Mouse (Mus musculus) embryonic facial prominence, embryonic 10.5 days (tissue): ENCODE measurements at regions not wholly inside any gene's neighbourhood (a gene's known extent, or its start where the extent isn't known, plus 50 kb on each side); places are given as distances from the start of the nearest gene placed in this dataset.

Experiments used
- DNase-seq: peaks from one replicate; pipeline ENCODE4 v3.0.0-alpha.2; 2017; ENCODE audit warnings: low spot score
- H3K27ac ChIP-seq: fragments of 300-500 bp; sonication (generic); replicated peaks from 2 replicates; pipeline ENCODE4 v1.5.1; 2016; ENCODE audit warnings: mild to moderate bottlenecking
- H3K27me3 ChIP-seq: fragments of 300-500 bp; sonication (generic); replicated peaks from 2 replicates; pipeline ENCODE4 v1.6.1; 2016; ENCODE audit warnings: low read depth, mild to moderate bottlenecking; ENCODE audit not compliant: poor library complexity, severe bottlenecking
- H3K36me3 ChIP-seq: fragments of 300-500 bp; sonication (generic); replicated peaks from 2 replicates; pipeline ENCODE4 v1.6.1; 2016; ENCODE audit warnings: mild to moderate bottlenecking, moderate library complexity
- H3K4me1 ChIP-seq: fragments of 300-500 bp; sonication (generic); 2 replicates; pipeline ENCODE4 v1.6.1; 2016
- H3K4me3 ChIP-seq: fragments of 300-500 bp; sonication (generic); 2 replicates; pipeline ENCODE4 v1.5.1; 2016; ENCODE audit warnings: mild to moderate bottlenecking, moderate library complexity
- H3K9me3 ChIP-seq: fragments of 300-500 bp; sonication (generic); 2 replicates; pipeline ENCODE4 v1.6.1; 2016; ENCODE audit warnings: mild to moderate bottlenecking
- WGBS: fragments of 180-500 bp; shearing (Covaris S2); methylation state at CpG from one replicate; pipeline ENCODE4 v1.1.7; 2016; 5-methylcytosine and 5-hydroxymethylcytosine counted together

- no peaks in the 10 kb centered on the region for H3K36me3 ChIP-seq
- no peak overlapping the region for H3K4me3 ChIP-seq
- no peaks in the 10 kb centered on the region for H3K4me1 ChIP-seq
- no peaks in the 10 kb centered on the region for H3K27me3 ChIP-seq
- 53% methylated on average over 1 of the region's 1 CpGs for WGBS
- no peaks in the 10 kb centered on the region for H3K9me3 ChIP-seq
- no peak for DNase-seq
- H3K27ac ChIP-seq, result no peak overlapping the region
Observed at GRCm38 (mm10) chr16:62981821-62982220, 127.7 kb downstream of the Pros1 start.

DNA sequence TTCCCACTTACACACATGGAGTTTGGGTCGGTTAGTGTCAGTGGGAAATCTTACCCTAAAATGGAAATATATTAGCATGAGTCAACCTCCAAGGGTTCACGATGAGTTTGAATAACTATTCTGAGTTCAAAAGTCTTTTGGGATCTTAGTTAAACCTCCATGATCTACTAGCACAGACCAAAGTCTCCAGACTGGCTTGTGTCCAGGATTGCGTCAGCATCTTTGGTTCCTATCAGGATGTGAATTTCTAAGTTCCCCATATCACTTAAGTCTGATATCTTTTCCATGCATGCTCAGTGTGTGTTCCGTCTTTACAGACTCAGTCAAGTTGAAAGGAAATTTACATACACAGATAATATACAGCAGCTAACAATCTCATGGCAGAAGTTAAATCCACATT is 128.5 kb downstream of the Pros1 start:
- DNase-seq, result no peak
- WGBS, result 80% methylated on average over 4 of the region's 4 CpGs
- H3K9me3 ChIP-seq, result no peaks in the 10 kb centered on the region

GRCm38 (mm10) chr16:62995555-62995954 is 141.4 kb downstream of the Pros1 start:
- Histone ChIP-seq H3K27me3 (no peaks in the 10 kb centered on the region), H3K27ac (no peak overlapping the region), H3K9me3 (no peaks in the 10 kb centered on the region), H3K4me1 (no peaks in the 10 kb centered on the region), H3K36me3 (no peaks in the 10 kb centered on the region), H3K4me3 (no peak overlapping the region)
- no peak for DNase-seq
- 40% methylated on average over 3 of the region's 3 CpGs for WGBS

More for the DNA sequence above, 128.5 kb downstream of the Pros1 start:
- no peak overlapping the region for H3K27ac ChIP-seq
- no peaks in the 10 kb centered on the region for H3K4me1 ChIP-seq
- H3K4me3 ChIP-seq, result no peak overlapping the region
- H3K27me3 ChIP-seq, result no peaks in the 10 kb centered on the region
- no peaks in the 10 kb centered on the region for H3K36me3 ChIP-seq

GRCm38 (mm10) chr16:63011151-63011734 is 157.1 kb downstream of the Pros1 start:
- H3K9me3 ChIP-seq, result no peaks in the 10 kb centered on the region
- WGBS, result 65% methylated on average over 4 of the region's 4 CpGs
- no peaks in the 10 kb centered on the region for H3K4me1 ChIP-seq
- no peak for DNase-seq
- no peak overlapping the region for H3K4me3 ChIP-seq
- no peak overlapping the region for H3K27ac ChIP-seq
- H3K36me3 ChIP-seq, result no peaks in the 10 kb centered on the region
- no peaks in the 10 kb centered on the region for H3K27me3 ChIP-seq

GRCm38 (mm10) chr16:63014453-63014852 is 160.3 kb downstream of the Pros1 start:
- H3K4me3 ChIP-seq, result no peak overlapping the region
- no peak for DNase-seq
- no peaks in the 10 kb centered on the region for H3K36me3 ChIP-seq
- H3K27me3 ChIP-seq, result no peaks in the 10 kb centered on the region
- 39% methylated on average over 7 of the region's 7 CpGs for WGBS
- H3K27ac ChIP-seq, result no peak overlapping the region
- no peaks in the 10 kb centered on the region for H3K9me3 ChIP-seq
- peaks cover 3% of the 10 kb centered on the region; the same call in 1 of the 2 replicates for H3K4me1 ChIP-seq

DNA sequence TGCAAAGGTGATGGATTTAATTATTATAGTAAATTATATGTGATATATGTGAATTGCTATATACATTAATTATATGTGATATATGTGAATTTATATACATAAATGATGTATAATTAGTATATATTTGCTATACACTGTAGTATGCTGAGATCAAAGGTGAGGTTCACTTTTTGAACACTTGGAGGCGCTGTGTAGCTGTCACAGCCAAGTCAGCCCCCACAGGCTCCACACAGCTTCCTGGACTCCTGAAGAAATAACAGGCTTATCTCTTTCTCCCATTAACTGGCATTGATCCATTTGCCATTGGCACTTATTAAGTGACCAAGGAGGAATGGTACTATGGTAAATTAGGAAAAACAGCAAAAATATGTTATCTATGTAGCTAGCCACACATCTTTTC is 162.0 kb downstream of the Pros1 start:
- peaks cover 3% of the 10 kb centered on the region; the same call in 1 of the 2 replicates for H3K4me1 ChIP-seq
- peak; percentile 43 for DNase-seq
- no peak overlapping the region for H3K27ac ChIP-seq
- no peaks in the 10 kb centered on the region for H3K9me3 ChIP-seq
- no peak overlapping the region for H3K4me3 ChIP-seq
- no peaks in the 10 kb centered on the region for H3K27me3 ChIP-seq
- no peaks in the 10 kb centered on the region for H3K36me3 ChIP-seq
- 29% methylated on average over 1 of the region's 1 CpGs for WGBS

- no peaks in the 10 kb centered on the region for H3K27me3 ChIP-seq
- no peak overlapping the region for H3K27ac ChIP-seq
- H3K4me1 ChIP-seq, result peaks cover 3% of the 10 kb centered on the region; the same call in 1 of the 2 replicates
- H3K9me3 ChIP-seq, result no peaks in the 10 kb centered on the region
- no peak for DNase-seq
- H3K4me3 ChIP-seq, result no peak overlapping the region
- 65% methylated on average over 2 of the region's 2 CpGs for WGBS
- no peaks in the 10 kb centered on the region for H3K36me3 ChIP-seq
Observed at GRCm38 (mm10) chr16:63016658-63017057, 162.6 kb downstream of the Pros1 start.

GRCm38 (mm10) chr16:63030399-63030798 is 176.3 kb downstream of the Pros1 start:
- WGBS, result 85% methylated on average over 4 of the region's 4 CpGs

GRCm38 (mm10) chr16:63031035-63031434 is 176.9 kb downstream of the Pros1 start:
- no peak overlapping the region for H3K4me3 ChIP-seq
- 56% methylated on average over 5 of the region's 5 CpGs for WGBS
- no peaks in the 10 kb centered on the region for H3K36me3 ChIP-seq
- no peaks in the 10 kb centered on the region for H3K27me3 ChIP-seq
- no peak for DNase-seq
- no peaks in the 10 kb centered on the region for H3K9me3 ChIP-seq
- H3K4me1 ChIP-seq, result peaks cover 17% of the 10 kb centered on the region
- no peak overlapping the region for H3K27ac ChIP-seq

More at GRCm38 (mm10) chr16:63030399-63030798, 176.3 kb downstream of the Pros1 start:
- H3K4me3 ChIP-seq, result no peak overlapping the region
- no peak overlapping the region for H3K27ac ChIP-seq
- no peaks in the 10 kb centered on the region for H3K27me3 ChIP-seq
- DNase-seq, result no peak
- peaks cover 17% of the 10 kb centered on the region for H3K4me1 ChIP-seq
- H3K9me3 ChIP-seq, result no peaks in the 10 kb centered on the region
- H3K36me3 ChIP-seq, result no peaks in the 10 kb centered on the region

GRCm38 (mm10) chr16:63031802-63032201 is 177.7 kb downstream of the Pros1 start:
- no peaks in the 10 kb centered on the region for H3K27me3 ChIP-seq
- H3K4me3 ChIP-seq, result no peak overlapping the region
- 34% methylated on average over 6 of the region's 6 CpGs for WGBS
- H3K36me3 ChIP-seq, result no peaks in the 10 kb centered on the region
- no peak overlapping the region for H3K27ac ChIP-seq
- peaks cover 17% of the 10 kb centered on the region for H3K4me1 ChIP-seq
- no peaks in the 10 kb centered on the region for H3K9me3 ChIP-seq
- DNase-seq, result no peak

- DNase-seq, result no peak
- WGBS, result 77% methylated on average over 1 of the region's 1 CpGs
- Histone ChIP-seq H3K4me1 (no peaks in the 10 kb centered on the region), H3K27ac (no peak overlapping the region), H3K9me3 (no peaks in the 10 kb centered on the region), H3K36me3 (no peaks in the 10 kb centered on the region), H3K4me3 (no peak overlapping the region), H3K27me3 (no peaks in the 10 kb centered on the region)
Observed at GRCm38 (mm10) chr16:63049100-63049499, 195.0 kb downstream of the Pros1 start.

DNA sequence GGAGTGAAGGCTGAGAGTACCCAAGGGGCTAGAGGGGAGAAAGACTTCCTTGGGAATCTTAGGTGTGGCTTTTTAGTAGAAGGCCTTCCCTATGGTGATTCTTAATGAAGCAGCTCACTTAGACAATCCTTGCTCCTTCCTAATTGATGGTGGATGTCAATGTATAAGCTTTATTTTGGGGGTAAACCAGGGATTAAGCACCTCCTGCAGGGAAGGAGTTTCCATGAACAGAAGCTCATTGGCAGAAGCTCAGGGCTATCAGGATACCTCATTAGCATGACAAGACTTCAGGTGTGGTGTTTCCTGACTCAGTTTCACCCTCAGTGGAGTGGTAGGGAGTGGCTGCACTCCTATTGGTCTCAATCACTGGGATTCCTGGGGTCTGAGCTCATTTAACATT is 208.8 kb downstream of the Pros1 start:
- Histone ChIP-seq H3K4me3 (no peak overlapping the region), H3K27ac (no peak overlapping the region), H3K27me3 (no peaks in the 10 kb centered on the region), H3K36me3 (no peaks in the 10 kb centered on the region), H3K4me1 (no peaks in the 10 kb centered on the region), H3K9me3 (no peaks in the 10 kb centered on the region)
- no peak for DNase-seq

DNA sequence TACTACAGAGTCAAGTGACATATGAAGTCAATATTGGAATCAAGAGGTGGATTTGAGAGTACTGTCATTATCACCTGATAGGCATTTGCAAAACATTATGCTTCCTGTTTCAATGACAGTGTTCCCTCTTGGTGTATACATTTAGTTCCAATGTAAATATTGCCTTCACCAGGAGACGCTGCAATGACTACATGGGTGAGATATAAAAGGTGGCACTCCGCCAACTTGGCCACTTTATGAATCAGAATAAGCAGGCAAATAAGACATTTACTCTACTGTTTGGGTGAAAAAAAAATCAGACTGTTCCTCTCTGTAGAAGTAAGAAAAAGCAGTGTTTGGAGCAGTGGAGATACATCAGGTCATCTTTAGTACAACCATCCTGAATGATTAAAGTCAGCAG is 215.9 kb downstream of the Pros1 start:
- WGBS, result 93% methylated on average over 2 of the region's 2 CpGs
- Histone ChIP-seq H3K4me3 (no peak overlapping the region), H3K9me3 (no peaks in the 10 kb centered on the region), H3K36me3 (no peaks in the 10 kb centered on the region), H3K27me3 (no peaks in the 10 kb centered on the region), H3K27ac (no peak overlapping the region), H3K4me1 (no peaks in the 10 kb centered on the region)
- DNase-seq, result no peak
